Mouse (Mus musculus) cortical plate, adult 2 months (tissue): ENCODE data around the gene Foxp1.

Experiments used
- CTCF ChIP-seq: fragments of 200-500 bp; IDR thresholded peaks from 2 replicates; pipeline ENCODE4 v1.5.1; 2011; ENCODE audit warnings: mild to moderate bottlenecking, control low read depth, low read length; ENCODE audit not compliant: insufficient read depth; ENCODE audit errors: extremely low read depth
- POLR2A ChIP-seq: fragments of 200-500 bp; IDR thresholded peaks from 2 replicates; pipeline ENCODE4 v1.6.1; 2011; ENCODE audit warnings: mild to moderate bottlenecking, low read length, control low read depth; ENCODE audit not compliant: insufficient read depth; ENCODE audit errors: extremely low read depth

DNA sequence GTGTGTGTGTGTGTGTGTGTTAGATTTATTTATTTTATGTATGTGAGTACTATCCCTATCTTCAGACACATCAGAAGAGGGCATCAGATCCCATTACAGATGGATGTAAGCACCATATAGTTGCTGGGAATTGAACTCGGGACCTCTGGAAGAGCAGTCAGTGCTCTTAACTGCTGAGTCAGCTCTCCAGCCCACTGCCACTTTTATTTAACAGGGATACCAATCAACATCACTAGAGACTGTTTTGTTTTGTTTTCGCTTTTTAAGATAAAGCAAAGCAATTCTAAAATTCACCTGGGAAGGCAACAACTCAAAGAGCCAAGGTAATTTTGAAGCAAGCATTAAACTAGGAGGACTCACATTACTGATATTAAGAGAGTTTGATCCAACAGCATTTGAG is 23.9 kb upstream of the Foxp1 start:
- TF ChIP-seq POLR2A (no peak), CTCF (no peak)
